Mouse (Mus musculus) lung, embryonic 14.5 days (tissue): ENCODE results near the gene Ankrd35. TPM values are rescaled to one million over a fixed set of nuclear protein-coding genes. Genes with fewer than 3 reads are reported as not detected.
A peak's percentile ranks its signal among the peaks of the same experiment; 100 is the strongest.

Source experiments
- ATAC-seq: fragments of 200-750 bp; cut with Nextera tagmentation; 2 replicates; pipeline ENCODE4 v1.8.0; 2017; ENCODE audit warnings: mild to moderate bottlenecking, moderate TSS enrichment, moderate library complexity; ENCODE audit not compliant: insufficient read depth
- DNase-seq: peaks from one replicate; pipeline ENCODE4 v3.0.0-alpha.2; 2015
- H3K27ac ChIP-seq: fragments of 300-500 bp; sonication (generic); 2 replicates; pipeline ENCODE4 v1.5.1; 2014; ENCODE audit warnings: low read depth, mild to moderate bottlenecking, moderate library complexity
- H3K27me3 ChIP-seq: fragments of 300-500 bp; sonication (generic); 2 replicates; pipeline ENCODE4 v1.6.1; 2014; ENCODE audit warnings: low read length, control low read depth; ENCODE audit not compliant: insufficient read depth
- H3K36me3 ChIP-seq: fragments of 300-500 bp; sonication (generic); 2 replicates; pipeline ENCODE4 v1.6.1; 2014; ENCODE audit warnings: control low read depth; ENCODE audit not compliant: insufficient read depth
- H3K4me1 ChIP-seq: fragments of 300-500 bp; sonication (generic); 2 replicates; pipeline ENCODE4 v1.6.1; 2014; ENCODE audit warnings: antibody characterized with exemption, control low read depth; ENCODE audit not compliant: insufficient read depth
- H3K4me2 ChIP-seq: fragments of 300-500 bp; sonication (generic); 2 replicates; pipeline ENCODE4 v1.6.1; 2014; ENCODE audit warnings: mild to moderate bottlenecking
- H3K4me3 ChIP-seq: fragments of 300-500 bp; sonication (generic); 2 replicates; pipeline ENCODE4 v1.5.1; 2014; ENCODE audit warnings: low read depth, low read length
- H3K9ac ChIP-seq: fragments of 300-500 bp; sonication (generic); 2 replicates; pipeline ENCODE4 v1.6.1; 2014
- H3K9me3 ChIP-seq: fragments of 300-500 bp; sonication (generic); 2 replicates; pipeline ENCODE4 v1.6.1; 2016; ENCODE audit warnings: low read depth, low read length, control low read depth
- CTCF ChIP-seq: IDR thresholded peaks from 2 replicates; pipeline ENCODE4 v1.5.1; 2016; ENCODE audit warnings: antibody characterized with exemption, low read depth
- WGBS: fragments of 180-500 bp; shearing (Covaris S2); extraction: QIAGEN DNeasy Blood & Tissue Kit; methylation state at CpG from one replicate; pipeline ENCODE4 v1.1.7; 2014; 5-methylcytosine and 5-hydroxymethylcytosine counted together
- polyA plus RNA-seq: library from polyadenylated mRNA; unstranded; fragments of >200 nt; fragmentation: Nextera tagmentation; extraction: Ambion mirVana; gene quantifications from 2 replicates; pipeline ENCODE4 v1.2.1, GENCODE M21; 2014

Ankrd35 gene
- polyA plus RNA-seq, 1 experiment from 2014 or later: 0.12 TPM

- Histone ChIP-seq H3K4me1 (peaks cover 14% of the 10 kb centered on the region), H3K9ac (peak within 1 kb of the TSS; percentile 82), H3K4me3 (peak within 1 kb of the TSS; percentile 93), H3K27me3 (no peaks in the 10 kb centered on the region), H3K9me3 (no peaks in the 10 kb centered on the region), H3K27ac (peak within 1 kb of the TSS; percentile 84), H3K36me3 (peaks cover 21% of the 10 kb centered on the region), H3K4me2 (peak within 1 kb of the TSS; percentile 62)
- DNase-seq (peak; percentile 97), ATAC-seq (peak; percentile 99)
- 0% methylated on average over 52 of the region's 52 CpGs for WGBS
- no peak for TF ChIP-seq CTCF
These were observed 57.5 kb downstream of the Ankrd35 start, which contains the start of the genes Polr3c and Rnf115 for GRCm38 (mm10) chr3:96727343-96727827. Polr3c (minus strand) TSS chr3:96727628. Rnf115 (plus strand) TSS chr3:96727664.

DNA sequence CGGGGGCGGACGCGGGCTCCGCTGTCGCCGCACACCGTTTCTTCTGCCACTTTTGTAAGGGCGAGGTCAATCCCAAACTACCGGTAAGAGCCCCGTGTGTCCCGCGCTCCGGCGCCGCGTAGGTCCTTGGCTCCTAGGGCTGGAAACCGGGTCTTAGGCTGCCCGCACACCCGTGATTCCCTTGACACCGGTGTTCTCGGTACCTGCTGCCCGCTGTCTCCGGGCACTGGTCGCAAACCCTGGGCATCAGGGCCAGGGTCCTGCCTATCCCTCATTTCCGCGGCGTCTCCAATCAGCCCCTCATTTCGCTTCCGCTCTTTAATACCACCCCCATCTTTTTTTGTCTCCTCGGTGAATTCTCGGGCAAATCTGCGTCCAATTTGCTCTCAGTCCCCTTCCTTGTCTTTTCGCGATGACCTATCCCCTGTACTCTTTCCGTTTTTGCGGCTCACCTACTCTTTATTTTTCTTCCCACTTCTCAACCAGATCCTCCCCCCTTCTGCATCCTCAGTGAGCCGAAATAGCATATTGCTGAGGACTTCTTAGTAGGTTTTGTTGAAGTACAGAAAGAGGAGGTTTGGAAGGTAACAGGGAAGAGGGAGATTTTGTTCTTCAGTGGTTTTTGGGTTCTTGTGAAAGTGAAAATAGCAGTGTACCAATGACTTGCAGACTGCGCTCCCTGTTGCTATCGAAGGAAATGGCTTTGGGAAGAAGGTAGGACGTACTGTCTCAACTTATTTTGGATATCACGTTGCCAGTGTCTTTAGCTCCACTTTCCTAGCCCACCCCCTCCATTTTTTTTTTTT, 58.1 kb downstream of the Ankrd35 start:
- peaks cover 16% of the 10 kb centered on the region for H3K36me3 ChIP-seq
- H3K27ac ChIP-seq: peak overlapping the region; percentile 84
- peak overlapping the region; percentile 62 for H3K4me2 ChIP-seq
- DNase-seq (peak; percentile 46), ATAC-seq (peak; percentile 60)
- no peaks in the 10 kb centered on the region for H3K9me3 ChIP-seq
- under 1% methylated on average over 40 of the region's 42 CpGs for WGBS
- TF ChIP-seq CTCF: no peak
- peak overlapping the region; percentile 93 for H3K4me3 ChIP-seq
- peaks cover 14% of the 10 kb centered on the region for H3K4me1 ChIP-seq
- peak overlapping the region; percentile 82 for H3K9ac ChIP-seq
- no peaks in the 10 kb centered on the region for H3K27me3 ChIP-seq

GRCm38 (mm10) chr3:96728634-96729402, 58.9 kb downstream of the Ankrd35 start:
- no peak for TF ChIP-seq CTCF
- Histone ChIP-seq H3K27me3 (no peaks in the 10 kb centered on the region), H3K9ac (peak overlapping the region; percentile 82), H3K4me2 (peak overlapping the region; percentile 62), H3K36me3 (peaks cover 8% of the 10 kb centered on the region; the same call in 1 of the 2 replicates), H3K4me3 (peak overlapping the region; percentile 93), H3K9me3 (no peaks in the 10 kb centered on the region), H3K4me1 (peaks cover 14% of the 10 kb centered on the region), H3K27ac (peak overlapping the region; percentile 84; the same call in 1 of the 2 replicates)
- ATAC-seq: no peak
- WGBS: 28% methylated on average over 7 of the region's 7 CpGs
- DNase-seq: peak; percentile 32

- Histone ChIP-seq H3K4me3 (no peak overlapping the region), H3K9ac (no peak overlapping the region), H3K4me1 (peaks cover 14% of the 10 kb centered on the region), H3K27ac (no peak overlapping the region), H3K9me3 (no peaks in the 10 kb centered on the region), H3K36me3 (0 out of 2 replicates have a peak, but pooled peaks cover 7% of the 10 kb centered on the region), H3K27me3 (no peaks in the 10 kb centered on the region), H3K4me2 (peak overlapping the region; percentile 62)
- 27% methylated on average over 3 of the region's 3 CpGs for WGBS
- peak; percentile 31; the same call in 1 of the 2 replicates for TF ChIP-seq CTCF
- ATAC-seq: no peak
- DNase-seq: peak; percentile 57
These were observed 59.5 kb downstream of the Ankrd35 start for GRCm38 (mm10) chr3:96729403-96729784.

DNA sequence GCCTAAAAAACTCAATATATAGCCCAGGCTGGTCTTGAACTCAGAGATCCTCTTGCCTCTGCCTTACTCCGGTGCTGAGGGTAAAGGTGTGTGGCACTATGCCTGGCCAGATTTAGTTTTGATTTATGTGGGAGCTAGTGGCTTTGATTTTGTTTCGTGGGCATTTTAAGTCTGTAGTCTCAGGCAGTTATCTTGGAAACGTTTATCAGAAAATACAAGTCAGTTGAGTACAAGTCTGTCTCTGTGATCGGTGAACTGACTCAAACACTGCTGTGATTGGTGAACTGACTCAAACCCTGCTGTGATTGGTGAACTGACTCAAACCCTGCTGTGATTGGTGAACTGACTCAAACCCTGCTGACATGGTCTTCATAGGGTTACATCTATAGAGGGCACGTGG, 60.9 kb downstream of the Ankrd35 start:
- H3K4me1 ChIP-seq: peaks cover 14% of the 10 kb centered on the region

GRCm38 (mm10) chr3:96733984-96734383, 64.1 kb downstream of the Ankrd35 start:
- ATAC-seq: no peak
- H3K9ac ChIP-seq: no peak overlapping the region
- no peaks in the 10 kb centered on the region for H3K27me3 ChIP-seq
- H3K4me3 ChIP-seq: no peak overlapping the region
- H3K9me3 ChIP-seq: no peaks in the 10 kb centered on the region
- WGBS: 93% methylated on average over 1 of the region's 1 CpGs
- no peak overlapping the region for H3K4me2 ChIP-seq
- DNase-seq: no peak
- H3K4me1 ChIP-seq: peaks cover 7% of the 10 kb centered on the region
- no peaks in the 10 kb centered on the region for H3K36me3 ChIP-seq
- no peak for TF ChIP-seq CTCF
- H3K27ac ChIP-seq: no peak overlapping the region

More for the DNA sequence above, 60.9 kb downstream of the Ankrd35 start:
- DNase-seq (no peak), ATAC-seq (no peak)
- WGBS: 67% methylated on average over 5 of the region's 5 CpGs
- Histone ChIP-seq H3K36me3 (no peaks in the 10 kb centered on the region), H3K27ac (no peak overlapping the region), H3K9ac (no peak overlapping the region), H3K4me2 (no peak overlapping the region), H3K9me3 (no peaks in the 10 kb centered on the region), H3K27me3 (no peaks in the 10 kb centered on the region), H3K4me3 (no peak overlapping the region)
- no peak for TF ChIP-seq CTCF
